In the genomic region with DNA sequence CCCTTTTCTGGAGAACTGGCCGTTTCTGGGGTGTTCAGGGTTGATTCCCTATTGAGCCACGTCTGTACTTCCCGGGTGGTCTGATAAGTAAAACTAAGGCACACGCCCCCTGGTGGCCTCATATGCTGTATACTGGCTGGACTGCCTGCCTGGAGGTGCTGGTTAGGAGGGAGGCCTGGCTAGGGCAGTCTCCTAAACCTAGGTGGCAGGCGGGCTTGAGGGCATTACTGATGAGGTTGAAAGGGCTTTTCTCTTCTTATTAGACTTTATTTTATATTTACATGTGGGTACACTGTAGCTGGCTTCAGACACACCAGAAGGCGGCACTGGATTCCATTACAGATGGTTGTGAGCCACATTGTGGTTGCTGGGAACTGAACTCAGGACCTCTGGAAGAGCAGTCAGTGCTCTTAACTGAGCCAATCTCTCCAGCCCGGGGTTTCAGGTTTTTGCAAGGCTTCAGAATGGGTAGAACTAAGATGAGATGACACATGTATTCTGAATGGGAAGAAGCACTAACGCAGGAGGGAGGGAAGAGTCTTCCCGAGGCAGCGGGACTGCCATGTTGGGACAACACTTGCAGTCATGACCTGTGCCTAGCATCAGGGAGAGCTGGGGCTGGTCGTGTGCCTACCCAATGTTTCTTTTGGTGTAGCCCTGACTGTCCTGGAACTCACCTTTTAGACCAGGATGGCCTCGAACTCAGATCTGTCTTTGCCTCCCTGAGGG, we compare ENCODE assay signal across 8 mouse cellular contexts. TPM values are rescaled to one million over a fixed set of nuclear protein-coding genes. Genes with fewer than 3 reads are reported as not detected.
A peak's percentile ranks its signal among the peaks of the same experiment; 100 is the strongest.
DNase-seq lines count a peak whose midpoint lies in the region; ATAC-seq and TF ChIP-seq lines count a peak whose summit lies in the region.

No protein-coding gene starts in this region.

- no peak overlapping the region for H3K4me2 ChIP-seq in forebrain, embryonic 16.5 days (ENCODE audit: low read length)

- H3K4me1 ChIP-seq in forebrain, embryonic 10.5 days, result peaks cover 46% of the 10 kb centered on the region
- H3K4me1 ChIP-seq in forebrain, embryonic 16.5 days (replicated peaks; ENCODE audit: control insufficient read depth, insufficient read depth, low read length), result peaks cover 26% of the 10 kb centered on the region
- peaks cover 74% of the 10 kb centered on the region for H3K4me1 ChIP-seq in megakaryocyte, embryonic 14.5 days

- 28% methylated on average over 12 of the region's 12 CpGs for WGBS in forebrain, embryonic 10.5 days
- 30% methylated on average over 12 of the region's 12 CpGs for WGBS in forebrain, embryonic 16.5 days

- H3K9ac ChIP-seq in forebrain, embryonic 16.5 days (replicated peaks; ENCODE audit: low read depth, low read length), result no peak overlapping the region

- no peaks in the 10 kb centered on the region for H3K9me3 ChIP-seq in forebrain, embryonic 10.5 days
- no peaks in the 10 kb centered on the region for H3K9me3 ChIP-seq in forebrain, embryonic 16.5 days (ENCODE audit: control insufficient read depth, low read length)
- peaks cover 18% of the 10 kb centered on the region for H3K9me3 ChIP-seq in megakaryocyte, embryonic 14.5 days

- peak overlapping the region; percentile 43; the same call in 1 of the 2 replicates for H3K4me3 ChIP-seq in forebrain, embryonic 10.5 days
- H3K4me3 ChIP-seq in forebrain, embryonic 16.5 days (replicated peaks; ENCODE audit: low read length), result no peak overlapping the region
- H3K4me3 ChIP-seq in layer of hippocampus, adult 2 months, result no peak overlapping the region
- H3K4me3 ChIP-seq in megakaryocyte, embryonic 14.5 days (replicated peaks), result peak overlapping the region; percentile 35

- peaks cover 62% of the 10 kb centered on the region for H3K27me3 ChIP-seq in forebrain, embryonic 10.5 days (ENCODE audit: poor library complexity, severe bottlenecking)
- peaks cover 30% of the 10 kb centered on the region for H3K27me3 ChIP-seq in forebrain, embryonic 16.5 days (replicated peaks; ENCODE audit: control insufficient read depth, insufficient read depth, low read length)
- peaks cover 43% of the 10 kb centered on the region for H3K27me3 ChIP-seq in megakaryocyte, embryonic 14.5 days (replicated peaks)
- no peaks in the 10 kb centered on the region for H3K27me3 ChIP-seq in splenic B cell, adult 2 months (ENCODE audit: control insufficient read depth, insufficient read depth, low read length, poor library complexity, severe bottlenecking)

- no peak overlapping the region for H3K27ac ChIP-seq in forebrain, embryonic 10.5 days
- no peak overlapping the region for H3K27ac ChIP-seq in forebrain, embryonic 16.5 days (ENCODE audit: low read length)
- no peak overlapping the region for H3K27ac ChIP-seq in layer of hippocampus, adult 2 months

- peak; percentile 86 for DNase-seq in forebrain, embryonic 10.5 days (ENCODE audit: extremely low spot score, low spot score)
- DNase-seq in ES-CJ7 (ENCODE audit: low read depth, low spot score), result peak; percentile 94
- DNase-seq in cerebellum, adult 9-11 months, result peak; percentile 69
- DNase-seq in heart, adult 8-10 months (ENCODE audit: low spot score), result peak; percentile 49
- peak in 1 of 2 experiments; percentile 67 for DNase-seq in layer of hippocampus, adult 2 months (ENCODE audit: low spot score in 2 of 2)
- DNase-seq in splenic B cell, adult 2 months (ENCODE audit: low read depth, low spot score), result peak; percentile 89

- TF ChIP-seq CTCF in layer of hippocampus, adult 2 months (conservative IDR thresholded peaks at IDR 0.05), result peak; percentile 83

- H3K36me3 ChIP-seq in forebrain, embryonic 10.5 days (replicated peaks), result peaks cover 38% of the 10 kb centered on the region
- H3K36me3 ChIP-seq in forebrain, embryonic 16.5 days (ENCODE audit: control insufficient read depth, insufficient read depth), result peaks cover 19% of the 10 kb centered on the region
- H3K36me3 ChIP-seq in megakaryocyte, embryonic 14.5 days (replicated peaks; ENCODE audit: low read length), result peaks cover 40% of the 10 kb centered on the region
- peaks cover 13% of the 10 kb centered on the region for H3K36me3 ChIP-seq in splenic B cell, adult 2 months (ENCODE audit: control insufficient read depth, insufficient read depth, low read length, poor library complexity, severe bottlenecking)

- no peak for ATAC-seq in forebrain, embryonic 16.5 days

RNA-seq across cellular contexts. Expression of gene Slc5a5, which starts 1.3 kb away (rescaled TPM):
- polyA plus RNA-seq in forebrain, embryonic 10.5 days (2016; fragmentation: Nextera tagmentation; extraction: Ambion mirVana), result 0.36 and 0.38 TPM in 2 replicates
- polyA plus RNA-seq in forebrain, embryonic 16.5 days (2015; fragmentation: Nextera tagmentation; extraction: Ambion mirVana), result 1.6 and 1.9 TPM in 2 replicates
- not detected for total RNA-seq in heart, adult 8-10 months (2022)
- total RNA-seq in layer of hippocampus, adult 2 months (2021), result 1 to 10 TPM; 5.9 to 8.0 TPM
- 0.13 and 1.5 TPM in 2 replicates for polyA plus RNA-seq in megakaryocyte, embryonic 14.5 days (2012; ENCODE audit: insufficient read depth, low replicate concordance)

RNA-seq across cellular contexts. Expression of gene Rpl18a, which starts 3.4 kb away (rescaled TPM):
- 3,478 and 3,689 TPM in 2 replicates for polyA plus RNA-seq in forebrain, embryonic 10.5 days (2016; fragmentation: Nextera tagmentation; extraction: Ambion mirVana)
- 2,480 and 2,641 TPM in 2 replicates for polyA plus RNA-seq in forebrain, embryonic 16.5 days (2015; fragmentation: Nextera tagmentation; extraction: Ambion mirVana)
- total RNA-seq in heart, adult 8-10 months (2022), result 1,000 to 10,000 TPM in 2 of 4 experiments, 100 to 1,000 TPM in 2; 938 to 1,102 (median 988) TPM
- total RNA-seq in layer of hippocampus, adult 2 months (2021), result 100 to 1,000 TPM; 698 to 704 TPM
- polyA plus RNA-seq in megakaryocyte, embryonic 14.5 days (2012; ENCODE audit: insufficient read depth, low replicate concordance), result 4,812 and 7,707 TPM in 2 replicates

RNA-seq across cellular contexts. Expression of gene Map1s, which starts 11.9 kb away (rescaled TPM):
- 69.1 and 69.3 TPM in 2 replicates for polyA plus RNA-seq in forebrain, embryonic 10.5 days (2016; fragmentation: Nextera tagmentation; extraction: Ambion mirVana)
- 63.5 and 67.7 TPM in 2 replicates for polyA plus RNA-seq in forebrain, embryonic 16.5 days (2015; fragmentation: Nextera tagmentation; extraction: Ambion mirVana)
- 10 to 100 TPM; 17.8 to 24.5 (median 20.6) TPM for total RNA-seq in heart, adult 8-10 months (2022)
- total RNA-seq in layer of hippocampus, adult 2 months (2021), result 10 to 100 TPM; 97.0 to 98.1 TPM
- polyA plus RNA-seq in megakaryocyte, embryonic 14.5 days (2012; ENCODE audit: insufficient read depth, low replicate concordance), result 69.6 and 104 TPM in 2 replicates

RNA-seq across cellular contexts. Expression of gene Ccdc124, which starts 20.1 kb away (rescaled TPM):
- 184 and 186 TPM in 2 replicates for polyA plus RNA-seq in forebrain, embryonic 10.5 days (2016; fragmentation: Nextera tagmentation; extraction: Ambion mirVana)
- 152 and 167 TPM in 2 replicates for polyA plus RNA-seq in forebrain, embryonic 16.5 days (2015; fragmentation: Nextera tagmentation; extraction: Ambion mirVana)
- total RNA-seq in heart, adult 8-10 months (2022), result 10 to 100 TPM; 37.9 to 47.4 (median 45.7) TPM
- 10 to 100 TPM; 82.2 to 88.9 TPM for total RNA-seq in layer of hippocampus, adult 2 months (2021)
- polyA plus RNA-seq in megakaryocyte, embryonic 14.5 days (2012; ENCODE audit: insufficient read depth, low replicate concordance), result 92.6 and 282 TPM in 2 replicates

RNA-seq across cellular contexts. Expression of gene Kcnn1, which starts 30.8 kb away (rescaled TPM):
- polyA plus RNA-seq in forebrain, embryonic 10.5 days (2016; fragmentation: Nextera tagmentation; extraction: Ambion mirVana), result 4.7 and 5.9 TPM in 2 replicates
- 11.2 and 13.4 TPM in 2 replicates for polyA plus RNA-seq in forebrain, embryonic 16.5 days (2015; fragmentation: Nextera tagmentation; extraction: Ambion mirVana)
- total RNA-seq in heart, adult 8-10 months (2022), result 10 to 100 TPM; 12.5 to 14.4 (median 13.2) TPM
- 10 to 100 TPM; 17.4 to 18.3 TPM for total RNA-seq in layer of hippocampus, adult 2 months (2021)
- polyA plus RNA-seq in megakaryocyte, embryonic 14.5 days (2012; ENCODE audit: insufficient read depth, low replicate concordance), result 3.4 and 11.8 TPM in 2 replicates

Comparison
In these comparisons a context has a peak if more than half of its experiments do, and no peak if none do; other contexts are left out.
1. H3K4me3 ChIP-seq: peak in forebrain, embryonic 10.5 days (single experiment) and megakaryocyte, embryonic 14.5 days (single experiment); none in forebrain, embryonic 16.5 days (single experiment) and layer of hippocampus, adult 2 months (single experiment).